Mouse (Mus musculus): ENCODE results near the gene Slc44a1.

GRCm38 (mm10) chr4:53478644-53479043, 38.4 kb downstream of the Slc44a1 start:
- TF ChIP-seq CTCF (IDR thresholded peaks at IDR 0.05; ENCODE audit: borderline replicate concordance, control insufficient read depth, extremely low read depth, insufficient read depth, low read length, poor library complexity) = no peak
- no peak for TF ChIP-seq POLR2A (IDR thresholded peaks at IDR 0.05; ENCODE audit: control insufficient read depth, extremely low read depth, insufficient read depth, low read length, poor library complexity)

Data from thymus, adult 2 months (tissue).